Mouse (Mus musculus) central nervous system, embryonic 14 days (tissue): ENCODE data around the gene Bhlha9. TPM values are rescaled to one million over a fixed set of nuclear protein-coding genes. Genes with fewer than 3 reads are reported as not detected.

ENCODE experiments used
- polyA plus RNA-seq: library from polyadenylated mRNA; depleted of rRNA; stranded (reverse); fragments of >200 nt; gene quantifications from 2 replicates; pipeline ENCODE4 v1.2.3, GENCODE M21; 2012; rRNA removed

Gene Bhlha9
- polyA plus RNA-seq, result 0.39 and 0.65 TPM in 2 replicates

DNA sequence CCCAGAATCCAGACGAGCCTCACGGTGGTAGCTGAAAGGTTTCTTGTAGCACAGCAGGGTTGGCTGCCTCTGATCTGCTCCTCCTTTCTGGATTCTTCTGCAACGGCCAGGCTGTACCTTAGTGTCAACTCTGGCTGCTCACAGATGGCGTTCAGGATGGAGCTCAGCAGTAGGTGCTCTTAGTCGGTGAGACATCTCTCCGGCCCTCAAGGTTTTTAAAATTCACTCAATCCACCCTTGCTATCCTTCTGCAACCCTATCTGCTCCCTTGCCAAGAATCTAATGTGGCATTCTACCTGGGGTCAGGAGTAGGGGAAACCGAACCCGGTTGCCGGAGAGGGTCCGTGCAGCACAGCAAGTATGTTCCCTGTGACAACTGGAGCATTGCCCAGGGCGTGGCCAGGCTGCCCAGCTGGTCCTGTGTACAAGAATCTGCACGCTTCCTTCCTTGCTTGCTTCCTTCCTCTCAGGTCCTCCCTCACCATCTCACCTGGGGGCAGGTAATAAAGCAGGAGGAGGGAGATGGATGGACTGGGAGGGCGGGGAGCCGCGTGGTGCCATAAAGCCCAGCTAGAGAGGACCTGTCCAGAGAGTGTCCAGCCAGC, at the start of gene Bhlha9:
Bhlha9 (plus strand) TSS at position 600 of the 605 bp plus-strand sequence.

GRCm38 (mm10) chr11:76679508-76679907, 7.2 kb downstream of the Bhlha9 start, which contains the start of gene Trarg1:
Gene Trarg1, plus strand, starts transcription at chr11:76679808.

Other genes with a start within 250 kb of the Bhlha9 start
- gene Abr, start 50.2 kb upstream of the Bhlha9 start, polyA plus RNA-seq, result 148 and 162 TPM in 2 replicates
- gene Trarg1, start 7.3 kb downstream of the Bhlha9 start, polyA plus RNA-seq, result 0.09 and 0.46 TPM in 2 replicates
- 25.4 and 26.9 TPM in 2 replicates for gene Gosr1, start 91.1 kb downstream of the Bhlha9 start, polyA plus RNA-seq
- gene Cpd, start 174.5 kb downstream of the Bhlha9 start, polyA plus RNA-seq, result 16.2 and 17.8 TPM in 2 replicates
- 0.08 TPM in 1 of 2 replicates, not detected in the other for gene Tmigd1, start 229.7 kb downstream of the Bhlha9 start, polyA plus RNA-seq